In the genomic region with DNA sequence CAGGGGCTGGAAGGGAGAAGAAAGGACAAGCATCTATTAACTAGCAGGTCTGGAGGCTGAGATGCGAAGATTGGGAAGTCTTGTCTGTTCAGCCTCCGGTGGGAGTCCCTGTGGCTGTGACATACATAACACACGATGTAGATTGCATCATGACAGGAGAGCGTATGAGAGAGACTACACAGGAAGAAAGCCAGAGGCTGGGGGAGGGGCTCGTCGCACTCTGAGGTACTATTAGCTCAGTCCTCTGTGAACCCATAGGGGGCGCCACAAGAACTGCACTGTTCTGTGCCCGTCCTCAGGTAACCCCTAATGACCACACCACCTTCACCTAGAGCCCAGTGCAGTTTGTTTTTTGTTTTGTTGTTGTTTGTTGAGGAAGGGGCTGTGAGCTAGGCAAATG, we compare ENCODE assay signal across 10 mouse cellular contexts.
DNase-seq lines count a peak whose midpoint lies in the region; ATAC-seq lines count a peak whose summit lies in the region.
"Had no signal": no experiment of that assay in that cellular context is flagged by ENCODE, and none has a peak within 500 bp of the region (broad histone marks: within the 10 kb centered on the region; RNA-seq: fewer than 3 reads in every experiment).

No protein-coding gene starts in this region.

- H3K27me3 ChIP-seq in kidney, embryonic 14.5 days (ENCODE audit: control insufficient read depth, insufficient read depth, low read length), result no peaks in the 10 kb centered on the region
- H3K27me3 ChIP-seq in heart, embryonic 16.5 days (ENCODE audit: control insufficient read depth, insufficient read depth, low read length), result no peaks in the 10 kb centered on the region
- no peaks in the 10 kb centered on the region for H3K27me3 ChIP-seq in forebrain, embryonic 12.5 days
- no peaks in the 10 kb centered on the region for H3K27me3 ChIP-seq in forebrain, embryonic 16.5 days (replicated peaks; ENCODE audit: control insufficient read depth, insufficient read depth, low read length)
- H3K27me3 ChIP-seq: neural tube, embryonic 12.5 days; stomach, embryonic 15.5 days had no signal

- H3K36me3 ChIP-seq in kidney, embryonic 14.5 days (ENCODE audit: control insufficient read depth, insufficient read depth, low read length), result no peaks in the 10 kb centered on the region
- H3K36me3 ChIP-seq in heart, embryonic 16.5 days (ENCODE audit: control insufficient read depth, insufficient read depth), result no peaks in the 10 kb centered on the region
- no peaks in the 10 kb centered on the region for H3K36me3 ChIP-seq in forebrain, embryonic 12.5 days (replicated peaks)
- H3K36me3 ChIP-seq in forebrain, embryonic 16.5 days (ENCODE audit: control insufficient read depth, insufficient read depth), result no peaks in the 10 kb centered on the region
- H3K36me3 ChIP-seq: neural tube, embryonic 12.5 days; stomach, embryonic 15.5 days had no signal

- H3K4me3 ChIP-seq in kidney, embryonic 14.5 days (ENCODE audit: low read length), result no peak overlapping the region
- H3K4me3 ChIP-seq in heart, embryonic 16.5 days (ENCODE audit: low read length), result no peak overlapping the region
- H3K4me3 ChIP-seq in forebrain, embryonic 12.5 days (replicated peaks), result no peak overlapping the region
- H3K4me3 ChIP-seq in forebrain, embryonic 16.5 days (replicated peaks; ENCODE audit: low read length), result no peak overlapping the region
- H3K4me3 ChIP-seq: neural tube, embryonic 12.5 days; stomach, embryonic 15.5 days had no signal

- H3K4me2 ChIP-seq in kidney, embryonic 14.5 days (replicated peaks; ENCODE audit: low read depth, low read length), result no peak overlapping the region
- H3K4me2 ChIP-seq in heart, embryonic 16.5 days (ENCODE audit: low read depth, low read length), result no peak overlapping the region
- no peak overlapping the region for H3K4me2 ChIP-seq in forebrain, embryonic 12.5 days
- H3K4me2 ChIP-seq in forebrain, embryonic 16.5 days (ENCODE audit: low read length), result no peak overlapping the region
- H3K4me2 ChIP-seq: stomach, embryonic 15.5 days had no signal

- H3K4me1 ChIP-seq in kidney, embryonic 14.5 days (ENCODE audit: control insufficient read depth, insufficient read depth, low read length), result 0 out of 2 replicates have a peak, but pooled peaks cover 3% of the 10 kb centered on the region
- H3K4me1 ChIP-seq in heart, embryonic 16.5 days (ENCODE audit: control insufficient read depth, insufficient read depth, low read length), result peaks cover 15% of the 10 kb centered on the region
- peaks cover 7% of the 10 kb centered on the region; the same call in 1 of the 2 replicates for H3K4me1 ChIP-seq in forebrain, embryonic 12.5 days
- H3K4me1 ChIP-seq in forebrain, embryonic 16.5 days (replicated peaks; ENCODE audit: control insufficient read depth, insufficient read depth, low read length), result no peaks in the 10 kb centered on the region
- H3K4me1 ChIP-seq: stomach, embryonic 15.5 days had no signal

- 77% methylated on average over 8 of the region's 8 CpGs for WGBS in kidney, embryonic 14.5 days
- 68% methylated on average over 8 of the region's 8 CpGs for WGBS in heart, embryonic 16.5 days
- WGBS in forebrain, embryonic 12.5 days, result 68% methylated on average over 8 of the region's 8 CpGs
- WGBS in forebrain, embryonic 16.5 days, result 64% methylated on average over 8 of the region's 8 CpGs

- peak; percentile 4 for DNase-seq in kidney, adult 9 months
- DNase-seq in R1 (ENCODE audit: low read depth, low spot score), result peak; percentile 48
- no peak for DNase-seq in right cerebral cortex, postnatal 14 days

- H3K27ac ChIP-seq in kidney, embryonic 14.5 days (ENCODE audit: low read depth, low read length), result no peak overlapping the region
- H3K27ac ChIP-seq in heart, embryonic 16.5 days (ENCODE audit: low read length), result peak overlapping the region; percentile 94
- no peak overlapping the region for H3K27ac ChIP-seq in forebrain, embryonic 12.5 days
- H3K27ac ChIP-seq in forebrain, embryonic 16.5 days (ENCODE audit: low read length), result no peak overlapping the region
- H3K27ac ChIP-seq: neural tube, embryonic 12.5 days; stomach, embryonic 15.5 days had no signal

- no peaks in the 10 kb centered on the region for H3K9me3 ChIP-seq in kidney, embryonic 14.5 days (ENCODE audit: control insufficient read depth, low read length)
- peaks cover 3% of the 10 kb centered on the region; the same call in 1 of the 2 replicates for H3K9me3 ChIP-seq in heart, embryonic 16.5 days (replicated peaks; ENCODE audit: control insufficient read depth, low read length)
- no peaks in the 10 kb centered on the region for H3K9me3 ChIP-seq in forebrain, embryonic 12.5 days
- no peaks in the 10 kb centered on the region for H3K9me3 ChIP-seq in forebrain, embryonic 16.5 days (ENCODE audit: control insufficient read depth, low read length)
- H3K9me3 ChIP-seq: neural tube, embryonic 12.5 days; stomach, embryonic 15.5 days had no signal

- no peak for ATAC-seq in kidney, embryonic 14.5 days (ENCODE audit: low FRiP score, low TSS enrichment)
- 0 out of 2 replicates have a peak, but pooled peaks have one; percentile 4 for ATAC-seq in heart, embryonic 16.5 days (replicated peaks; ENCODE audit: extremely low read depth, insufficient read depth, low FRiP score)
- ATAC-seq in neutrophil, adult 5-6 weeks (ENCODE audit: extremely low read depth, insufficient number of reproducible peaks, low FRiP score, poor library complexity, severe bottlenecking), result peak; percentile 44
- ATAC-seq in forebrain, embryonic 12.5 days (ENCODE audit: low FRiP score), result no peak
- no peak for ATAC-seq in forebrain, embryonic 16.5 days

- H3K9ac ChIP-seq in kidney, embryonic 14.5 days (ENCODE audit: low read depth, low read length), result no peak overlapping the region
- H3K9ac ChIP-seq in heart, embryonic 16.5 days (ENCODE audit: low read length), result no peak overlapping the region
- no peak overlapping the region for H3K9ac ChIP-seq in forebrain, embryonic 12.5 days
- no peak overlapping the region for H3K9ac ChIP-seq in forebrain, embryonic 16.5 days (replicated peaks; ENCODE audit: low read depth, low read length)
- H3K9ac ChIP-seq: neural tube, embryonic 12.5 days; stomach, embryonic 15.5 days had no signal

Comparison
In these comparisons a context has a peak if more than half of its experiments do, and no peak if none do; other contexts are left out.
1. ATAC-seq: peak in heart, embryonic 16.5 days (single experiment) and neutrophil, adult 5-6 weeks (single experiment); none in kidney, embryonic 14.5 days (single experiment), forebrain, embryonic 12.5 days (single experiment) and forebrain, embryonic 16.5 days (single experiment).